Mouse (Mus musculus) bone marrow, adult 2 months (tissue): ENCODE measurements at regions not wholly inside any gene's neighbourhood (a gene's known extent, or its start where the extent isn't known, plus 50 kb on each side); places are given as distances from the start of the nearest gene placed in this dataset.

Experiments used
- CTCF ChIP-seq: fragments of 200-500 bp; IDR thresholded peaks from 2 replicates; pipeline ENCODE4 v1.5.1; 2011; ENCODE audit warnings: low read length, control low read depth; ENCODE audit not compliant: control insufficient read depth, insufficient read depth
- POLR2A ChIP-seq: fragments of 200-500 bp; IDR thresholded peaks from 2 replicates; pipeline ENCODE4 v1.6.1; 2011; ENCODE audit warnings: low read depth, mild to moderate bottlenecking, control low read depth, low read length, borderline replicate concordance; ENCODE audit not compliant: control insufficient read depth

- TF ChIP-seq POLR2A (no peak), CTCF (no peak)
Observed at GRCm38 (mm10) chr3:40286959-40287710, 244.0 kb upstream of the Intu start.
